Mouse (Mus musculus) embryonic facial prominence, embryonic 12.5 days (tissue): Measurements from ENCODE around the gene 2810459M11Rik. TPM values are rescaled to one million over a fixed set of nuclear protein-coding genes. Genes with fewer than 3 reads are reported as not detected.

Experiments used
- ATAC-seq: fragments of 200-750 bp; cut with Nextera tagmentation; 2 replicates; pipeline ENCODE4 v1.8.0; 2017; ENCODE audit not compliant: insufficient number of reproducible peaks, insufficient read depth, low FRiP score, low TSS enrichment
- H3K27ac ChIP-seq: fragments of 300-500 bp; sonication (generic); 2 replicates; pipeline ENCODE4 v1.5.1; 2016; ENCODE audit warnings: mild to moderate bottlenecking
- H3K27me3 ChIP-seq: fragments of 300-500 bp; sonication (generic); 2 replicates; pipeline ENCODE4 v1.6.1; 2016; ENCODE audit warnings: mild to moderate bottlenecking, moderate library complexity
- H3K36me3 ChIP-seq: fragments of 300-500 bp; sonication (generic); 2 replicates; pipeline ENCODE4 v1.6.1; 2016; ENCODE audit warnings: mild to moderate bottlenecking
- H3K4me1 ChIP-seq: fragments of 300-500 bp; sonication (generic); 2 replicates; pipeline ENCODE4 v1.6.1; 2016
- H3K4me2 ChIP-seq: fragments of 300-500 bp; sonication (generic); replicated peaks from 2 replicates; pipeline ENCODE4 v1.6.1; 2016; ENCODE audit warnings: mild to moderate bottlenecking, moderate library complexity
- H3K4me3 ChIP-seq: fragments of 300-500 bp; sonication (generic); 2 replicates; pipeline ENCODE4 v1.5.1; 2016; ENCODE audit warnings: mild to moderate bottlenecking
- H3K9ac ChIP-seq: fragments of 300-500 bp; sonication (generic); 2 replicates; pipeline ENCODE4 v1.6.1; 2016; ENCODE audit warnings: mild to moderate bottlenecking, moderate library complexity
- H3K9me3 ChIP-seq: fragments of 300-500 bp; sonication (generic); 2 replicates; pipeline ENCODE4 v1.6.1; 2016; ENCODE audit warnings: mild to moderate bottlenecking, moderate library complexity
- WGBS: fragments of 180-500 bp; shearing (Covaris S2); methylation state at CpG from one replicate; pipeline ENCODE4 v1.1.7; 2016; 5-methylcytosine and 5-hydroxymethylcytosine counted together
- polyA plus RNA-seq: library from polyadenylated mRNA; unstranded; fragments of >200 nt; fragmentation: Nextera tagmentation; extraction: Ambion mirVana; gene quantifications from 2 replicates; pipeline ENCODE4 v1.2.1, GENCODE M21; 2016

Gene 2810459M11Rik
- polyA plus RNA-seq, 1 experiment from 2014 or later, result 0.40 TPM

DNA sequence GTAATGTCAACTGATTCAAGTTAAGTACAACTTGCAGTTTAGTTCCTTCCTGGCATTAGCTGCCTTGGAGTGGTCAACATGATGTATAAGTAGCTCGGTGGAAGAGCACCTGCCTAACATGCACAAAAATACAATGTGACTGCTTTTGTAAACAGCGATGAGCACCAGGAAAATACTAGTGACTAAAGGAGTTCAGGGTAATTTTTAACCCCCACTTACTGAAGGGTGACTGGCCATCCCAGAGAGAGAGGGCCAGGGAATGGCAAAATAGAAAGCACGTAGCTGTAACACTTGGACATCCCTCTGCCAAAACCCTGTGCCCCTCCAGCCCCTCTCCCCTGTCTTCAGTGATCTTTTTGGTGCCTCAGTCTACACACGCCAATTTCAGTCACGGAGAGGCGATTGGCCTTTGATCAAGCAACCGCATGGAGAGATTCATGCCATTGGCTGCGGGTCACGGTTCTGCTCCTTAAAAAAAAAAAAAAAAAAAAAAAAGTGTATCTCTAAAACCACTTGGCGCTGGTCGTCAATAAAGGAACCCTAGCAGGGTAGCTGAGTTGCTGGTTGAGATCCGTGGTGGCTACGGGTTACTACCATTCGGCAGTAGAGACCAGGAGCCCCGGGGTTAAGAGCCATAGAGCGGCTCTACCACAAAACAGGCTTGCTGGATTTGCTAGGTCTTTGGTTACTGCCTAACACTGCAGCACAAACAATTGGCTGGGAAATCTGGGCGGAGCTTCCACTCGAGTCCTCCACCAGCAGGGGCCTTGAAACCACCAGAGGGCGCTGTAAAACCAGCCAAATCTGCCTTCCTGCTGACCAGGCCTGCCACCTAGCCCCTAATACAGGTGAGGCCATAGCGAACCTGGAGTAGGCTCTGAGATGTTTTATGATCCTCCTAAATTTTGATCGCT, 13.4 kb downstream of the 2810459M11Rik start:
- WGBS, result 11% methylated on average over 21 of the region's 21 CpGs
- Histone ChIP-seq H3K36me3 (no peaks in the 10 kb centered on the region), H3K9me3 (no peaks in the 10 kb centered on the region), H3K4me1 (no peaks in the 10 kb centered on the region), H3K4me3 (peak overlapping the region; percentile 35), H3K27me3 (no peaks in the 10 kb centered on the region), H3K9ac (no peak overlapping the region; the same call in 1 of the 2 replicates), H3K27ac (no peak overlapping the region), H3K4me2 (peak overlapping the region; percentile 49)
- ATAC-seq, result peak; percentile 80

- no peaks in the 10 kb centered on the region for H3K36me3 ChIP-seq
- no peaks in the 10 kb centered on the region for H3K9me3 ChIP-seq
- 81% methylated on average over 6 of the region's 6 CpGs for WGBS
- no peak overlapping the region for H3K4me2 ChIP-seq
- no peak overlapping the region for H3K4me3 ChIP-seq
- no peaks in the 10 kb centered on the region for H3K27me3 ChIP-seq
- ATAC-seq, result no peak
- H3K27ac ChIP-seq, result no peak overlapping the region
- no peak overlapping the region for H3K9ac ChIP-seq
- peaks cover 12% of the 10 kb centered on the region for H3K4me1 ChIP-seq
Observed at GRCm38 (mm10) chr1:86062523-86062922, 16.9 kb downstream of the 2810459M11Rik start.

GRCm38 (mm10) chr1:86064271-86064991, 18.8 kb downstream of the 2810459M11Rik start, which contains the start of gene Psmd1:
Psmd1 (plus strand) TSS chr1:86064387.
- peak; percentile 94 for ATAC-seq
- Histone ChIP-seq H3K9ac (peak within 1 kb of the TSS; percentile 98), H3K27me3 (no peaks in the 10 kb centered on the region), H3K27ac (peak within 1 kb of the TSS; percentile 77; the same call in 1 of the 2 replicates), H3K4me3 (peak within 1 kb of the TSS; percentile 99), H3K4me2 (peak within 1 kb of the TSS; percentile 92), H3K36me3 (no peaks in the 10 kb centered on the region), H3K9me3 (no peaks in the 10 kb centered on the region), H3K4me1 (peaks cover 12% of the 10 kb centered on the region)
- under 1% methylated on average over 47 of the region's 47 CpGs for WGBS

DNA sequence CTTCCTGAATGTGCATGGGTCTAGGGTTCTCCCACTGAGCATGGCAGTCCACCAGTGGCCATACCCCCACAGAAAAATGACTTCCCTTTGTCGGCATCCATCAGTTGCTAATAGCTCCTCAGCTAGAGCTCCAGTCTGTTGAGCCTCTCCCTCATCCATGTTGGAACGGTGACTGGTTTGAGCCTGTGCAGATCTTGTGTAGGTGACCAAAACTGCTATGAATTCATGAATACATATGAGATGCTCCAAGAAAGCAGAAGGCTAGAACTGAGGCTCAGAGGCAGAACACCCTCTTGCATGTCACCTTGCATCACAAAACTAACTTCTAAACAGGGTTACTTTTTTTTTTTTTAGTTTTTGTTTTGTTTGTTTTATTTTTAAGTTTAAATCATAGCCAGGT, 30.9 kb downstream of the 2810459M11Rik start:
- Histone ChIP-seq H3K4me1 (no peaks in the 10 kb centered on the region), H3K27me3 (no peaks in the 10 kb centered on the region), H3K9ac (no peak overlapping the region), H3K27ac (no peak overlapping the region), H3K4me3 (no peak overlapping the region), H3K36me3 (peaks cover 71% of the 10 kb centered on the region), H3K9me3 (no peaks in the 10 kb centered on the region), H3K4me2 (no peak overlapping the region)
- no peak for ATAC-seq
- 92% methylated on average over 2 of the region's 2 CpGs for WGBS

DNA sequence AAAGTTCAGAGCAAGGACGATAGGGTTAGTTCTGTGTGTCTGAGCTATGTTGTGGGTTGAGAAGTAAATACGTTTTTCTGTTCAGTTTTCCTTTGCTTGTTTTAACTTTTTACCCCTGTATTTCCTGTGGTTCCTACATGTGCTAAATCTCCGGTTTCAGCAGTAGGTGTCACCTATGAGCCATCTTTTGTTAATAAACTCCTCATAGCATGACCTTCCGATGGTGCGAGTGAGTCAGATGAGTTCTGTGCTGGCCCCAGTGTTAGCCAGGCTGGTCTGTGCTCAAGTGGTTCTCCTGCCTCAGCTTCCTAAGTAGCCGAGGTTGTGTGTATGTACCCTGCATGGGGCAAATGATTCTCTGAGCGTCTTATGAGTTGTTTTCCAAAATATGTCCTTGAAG, 48.8 kb downstream of the 2810459M11Rik start:
- H3K27me3 ChIP-seq, result no peaks in the 10 kb centered on the region
- H3K4me2 ChIP-seq, result no peak overlapping the region
- H3K4me1 ChIP-seq, result no peaks in the 10 kb centered on the region
- no peaks in the 10 kb centered on the region for H3K9me3 ChIP-seq
- no peak overlapping the region for H3K9ac ChIP-seq
- no peak overlapping the region for H3K4me3 ChIP-seq
- WGBS, result 87% methylated on average over 7 of the region's 7 CpGs
- H3K27ac ChIP-seq, result no peak overlapping the region
- no peak for ATAC-seq
- H3K36me3 ChIP-seq, result peaks cover 59% of the 10 kb centered on the region

DNA sequence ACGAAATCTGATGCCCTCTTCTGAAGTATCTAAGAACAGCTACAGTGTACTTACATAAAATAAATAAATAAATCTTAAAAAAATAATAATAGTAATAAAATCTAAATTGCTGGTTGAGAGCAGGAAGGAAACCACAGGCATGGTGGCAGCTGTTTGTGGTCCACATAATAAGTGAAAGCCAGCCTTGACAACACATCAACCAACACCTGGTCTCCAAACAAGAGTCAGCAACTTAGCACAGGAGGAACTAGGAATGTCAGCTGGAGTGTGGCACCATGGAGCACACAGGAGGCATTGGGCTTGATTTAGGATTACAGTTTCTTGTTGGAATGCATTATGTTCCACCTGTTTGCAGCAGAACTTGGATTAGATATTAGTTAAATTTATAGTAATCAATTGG, 59.4 kb downstream of the 2810459M11Rik start:
- Histone ChIP-seq H3K4me2 (no peak overlapping the region), H3K4me3 (no peak overlapping the region), H3K9ac (no peak overlapping the region), H3K9me3 (no peaks in the 10 kb centered on the region), H3K27me3 (no peaks in the 10 kb centered on the region), H3K27ac (no peak overlapping the region), H3K4me1 (no peaks in the 10 kb centered on the region), H3K36me3 (peaks cover 13% of the 10 kb centered on the region; the same call in 1 of the 2 replicates)
- 96% methylated on average over 1 of the region's 1 CpGs for WGBS
- no peak for ATAC-seq

Other genes with a start within 250 kb of the 2810459M11Rik start
- gene Itm2c, start 151.6 kb upstream of the 2810459M11Rik start, polyA plus RNA-seq, result 252 and 258 TPM in 2 replicates
- gene 4933407L21Rik, start 117.4 kb upstream of the 2810459M11Rik start, polyA plus RNA-seq, result 0.22 and 0.29 TPM in 2 replicates
- 0.08 TPM in 2 replicates for gene Gpr55, start 84.9 kb upstream of the 2810459M11Rik start, polyA plus RNA-seq
- gene Spata3, start 29.0 kb upstream of the 2810459M11Rik start, polyA plus RNA-seq, result not detected in 2 replicates
- 190 and 193 TPM in 2 replicates for gene Psmd1, start 18.5 kb downstream of the 2810459M11Rik start, polyA plus RNA-seq
- gene Htr2b, start 66.1 kb downstream of the 2810459M11Rik start, polyA plus RNA-seq, result 0.35 and 0.60 TPM in 2 replicates
- gene Gm21972, start 87.8 kb downstream of the 2810459M11Rik start, polyA plus RNA-seq, result 0.42 and 0.48 TPM in 2 replicates
- gene Armc9, start 108.9 kb downstream of the 2810459M11Rik start, polyA plus RNA-seq, result 35.4 and 36.2 TPM in 2 replicates